Mouse (Mus musculus) retina, adult 2 months (tissue): ENCODE data around the gene Sumo2.
"Not testable (repeated sequence)": the region's sequence is repeated elsewhere in the genome, so short reads cannot be mapped to it uniquely, and the experiment has no call there.

Experiments used
- DNase-seq: peaks from one replicate; pipeline ENCODE4 v3.0.0-alpha.2; 2012; ENCODE audit warnings: low read depth, low spot score

Gene Sumo2

GRCm38 (mm10) chr11:115519581-115519980 lies 16.5 kb downstream of the Sumo2 start:
- no peak for DNase-seq

GRCm38 (mm10) chr11:115518693-115519092 lies 17.4 kb downstream of the Sumo2 start:
- DNase-seq, result no peak

GRCm38 (mm10) chr11:115516942-115517341 lies 19.1 kb downstream of the Sumo2 start:
- no peak for DNase-seq

- DNase-seq, result no peak
Observed at GRCm38 (mm10) chr11:115515021-115515420, 21.1 kb downstream of the Sumo2 start.

- peak; percentile 96 for DNase-seq
Observed at GRCm38 (mm10) chr11:115514238-115514663, 21.8 kb downstream of the Sumo2 start, which contains the start of gene Jpt1. Gene Jpt1, minus strand, starts transcription at chr11:115514387.

GRCm38 (mm10) chr11:115513271-115514237 lies 22.5 kb downstream of the Sumo2 start:
- no peak for DNase-seq

GRCm38 (mm10) chr11:115512407-115513183 lies 23.5 kb downstream of the Sumo2 start:
- DNase-seq, result no peak

- no peak for DNase-seq
Observed at GRCm38 (mm10) chr11:115512004-115512403, 24.1 kb downstream of the Sumo2 start.

GRCm38 (mm10) chr11:115511121-115511520 lies 25.0 kb downstream of the Sumo2 start:
- no peak for DNase-seq

- no peak for DNase-seq
Observed at GRCm38 (mm10) chr11:115510507-115510888, 25.6 kb downstream of the Sumo2 start.

GRCm38 (mm10) chr11:115509773-115510506 lies 26.1 kb downstream of the Sumo2 start:
- DNase-seq, result no peak

- DNase-seq, result no peak
Observed at GRCm38 (mm10) chr11:115508061-115508460, 28.0 kb downstream of the Sumo2 start.

GRCm38 (mm10) chr11:115506586-115506985 lies 29.5 kb downstream of the Sumo2 start:
- DNase-seq, result no peak

- DNase-seq, result no peak
Observed at GRCm38 (mm10) chr11:115502636-115503035, 33.4 kb downstream of the Sumo2 start.

GRCm38 (mm10) chr11:115496559-115496958 lies 39.5 kb downstream of the Sumo2 start:
- not testable (repeated sequence) for DNase-seq

- DNase-seq, result no peak
Observed at GRCm38 (mm10) chr11:115492387-115492786, 43.7 kb downstream of the Sumo2 start.

- DNase-seq, result peak; percentile 38
Observed at GRCm38 (mm10) chr11:115491356-115492083, 44.6 kb downstream of the Sumo2 start, which contains the start of gene Nt5c. Gene Nt5c, minus strand, starts transcription at chr11:115491862.

GRCm38 (mm10) chr11:115490441-115491355 lies 45.4 kb downstream of the Sumo2 start:
- DNase-seq, result no peak

- DNase-seq, result no peak
Observed at GRCm38 (mm10) chr11:115488551-115489104, 47.4 kb downstream of the Sumo2 start.
